Mouse (Mus musculus): Measurements from ENCODE around the gene Prl8a9.

The Prl8a9 gene

GRCm38 (mm10) chr13:27564506-27564905 lies at the start of gene Prl8a9:
Gene Prl8a9 (minus strand): TSS chr13:27564606.
- DNase-seq (ENCODE audit: low read depth, low spot score), result no peak

- DNase-seq (ENCODE audit: low read depth, low spot score), result no peak
Measured at GRCm38 (mm10) chr13:27610482-27610881, 46.1 kb upstream of the Prl8a9 start, which contains the start of gene Prl7b1. Gene Prl7b1 (minus strand): TSS chr13:27610582.

GRCm38 (mm10) chr13:27582071-27582470 lies 17.7 kb upstream of the Prl8a9 start, which contains the start of gene Prl8a1:
Gene Prl8a1 (minus strand): TSS chr13:27582171.
- DNase-seq (ENCODE audit: low read depth, low spot score), result no peak

GRCm38 (mm10) chr13:27553336-27553735 lies 11.1 kb downstream of the Prl8a9 start:
- no peak for DNase-seq (ENCODE audit: low read depth, low spot score)

GRCm38 (mm10) chr13:27523156-27523555 lies 41.2 kb downstream of the Prl8a9 start:
- no peak for DNase-seq (ENCODE audit: low read depth, low spot score)

GRCm38 (mm10) chr13:27513117-27513516 lies 51.3 kb downstream of the Prl8a9 start, which contains the start of gene Prl8a8:
Gene Prl8a8 (minus strand): TSS chr13:27513217.
- DNase-seq (ENCODE audit: low read depth, low spot score), result no peak

Data from CD4-positive, CD25-positive, alpha-beta regulatory T cell, adult 2 months (primary cell).